In genomic region chr11:95953313-95953712, GRCm38 (mm10) we compare ENCODE assay signal across 33 mouse cellular contexts. TPM values are rescaled to one million over a fixed set of nuclear protein-coding genes. Genes with fewer than 3 reads are reported as not detected.
"Had no signal": no experiment of that assay in that cellular context is flagged by ENCODE, and none has a peak within 500 bp of the region (broad histone marks: within the 10 kb centered on the region; RNA-seq: fewer than 3 reads in every experiment).

No protein-coding gene starts in this region.

- ATAC-seq: forebrain, embryonic 13.5 days; forebrain, embryonic 14.5 days; forebrain, embryonic 15.5 days; forebrain, embryonic 16.5 days; forebrain, postnatal 0 days had no signal

- H3K9me3 ChIP-seq: embryonic facial prominence, embryonic 10.5 days; embryonic facial prominence, embryonic 12.5 days; embryonic facial prominence, embryonic 13.5 days; embryonic facial prominence, embryonic 15.5 days; forebrain, embryonic 10.5 days; forebrain, embryonic 12.5 days; forebrain, embryonic 13.5 days; forebrain, embryonic 15.5 days had no signal

- H3K4me2 ChIP-seq: embryonic facial prominence, embryonic 12.5 days; embryonic facial prominence, embryonic 13.5 days; embryonic facial prominence, embryonic 15.5 days; forebrain, embryonic 12.5 days; forebrain, embryonic 13.5 days; forebrain, embryonic 15.5 days had no signal

- DNase-seq: cerebellum, adult 8-10 months; cerebellum, adult 9-10 months; cerebellum, adult 9-11 months; cerebellum, postnatal 10 days; cerebellum, postnatal 14 days; cerebellum, postnatal 25 days; cerebellum, postnatal 36 days; embryo, embryonic 11 days; forebrain, postnatal 0 days; gastrocnemius, adult 2 months; gastrocnemius, postnatal 10 days; gastrocnemius, postnatal 14 days; gastrocnemius, postnatal 25 days; gastrocnemius, postnatal 36 days; heart, adult 11 months; heart, adult 18-20 months; heart, adult 2 months had no signal

- H3K27ac ChIP-seq: embryonic facial prominence, embryonic 10.5 days; embryonic facial prominence, embryonic 12.5 days; embryonic facial prominence, embryonic 13.5 days; embryonic facial prominence, embryonic 15.5 days; forebrain, embryonic 10.5 days; forebrain, embryonic 12.5 days; forebrain, embryonic 13.5 days; forebrain, embryonic 15.5 days; gastrocnemius, adult 2 months; heart, adult 2 months had no signal

- H3K27me3 ChIP-seq: embryonic facial prominence, embryonic 12.5 days; embryonic facial prominence, embryonic 13.5 days; embryonic facial prominence, embryonic 15.5 days; forebrain, embryonic 12.5 days; forebrain, embryonic 13.5 days; forebrain, embryonic 15.5 days had no signal

- H3K36me3 ChIP-seq: embryonic facial prominence, embryonic 15.5 days; forebrain, embryonic 15.5 days had no signal

- H3K4me3 ChIP-seq: embryonic facial prominence, embryonic 10.5 days; embryonic facial prominence, embryonic 12.5 days; embryonic facial prominence, embryonic 13.5 days; embryonic facial prominence, embryonic 15.5 days; erythroblast, embryonic 14.5 days; forebrain, embryonic 10.5 days; forebrain, embryonic 12.5 days; forebrain, embryonic 13.5 days; forebrain, embryonic 15.5 days; gastrocnemius, adult 2 months; heart, adult 2 months had no signal

- H3K9ac ChIP-seq: embryonic facial prominence, embryonic 12.5 days; embryonic facial prominence, embryonic 13.5 days; embryonic facial prominence, embryonic 15.5 days; forebrain, embryonic 12.5 days; forebrain, embryonic 13.5 days; forebrain, embryonic 15.5 days; forebrain, postnatal 0 days had no signal

- H3K4me1 ChIP-seq: embryonic facial prominence, embryonic 13.5 days; embryonic facial prominence, embryonic 15.5 days; forebrain, embryonic 15.5 days had no signal

RNA-seq across cellular contexts. Expression of gene B4galnt2, which starts 38.6 kb away (rescaled TPM):
- polyA plus RNA-seq: cortical plate, adult 2 months; embryonic facial prominence, embryonic 11.5 days; embryonic facial prominence, embryonic 12.5 days; embryonic facial prominence, embryonic 14.5 days; erythroblast, embryonic 14.5 days; forebrain, embryonic 10.5 days; forebrain, embryonic 11.5 days; forebrain, embryonic 12.5 days; forebrain, embryonic 13.5 days; forebrain, embryonic 14.5 days; forebrain, embryonic 15.5 days; forebrain, embryonic 16.5 days; forebrain, postnatal 0 days; frontal cortex, adult 2 months had no signal
